Mouse (Mus musculus): ENCODE results near the gene Smok2a. TPM values are rescaled to one million over a fixed set of nuclear protein-coding genes. Genes with fewer than 3 reads are reported as not detected.
"Not testable (repeated sequence)": the region's sequence is repeated elsewhere in the genome, so short reads cannot be mapped to it uniquely, and the experiment has no call there.

The Smok2a gene
- not detected in 2 replicates for polyA plus RNA-seq (2014; fragmentation: Nextera tagmentation; extraction: Ambion mirVana)

DNA sequence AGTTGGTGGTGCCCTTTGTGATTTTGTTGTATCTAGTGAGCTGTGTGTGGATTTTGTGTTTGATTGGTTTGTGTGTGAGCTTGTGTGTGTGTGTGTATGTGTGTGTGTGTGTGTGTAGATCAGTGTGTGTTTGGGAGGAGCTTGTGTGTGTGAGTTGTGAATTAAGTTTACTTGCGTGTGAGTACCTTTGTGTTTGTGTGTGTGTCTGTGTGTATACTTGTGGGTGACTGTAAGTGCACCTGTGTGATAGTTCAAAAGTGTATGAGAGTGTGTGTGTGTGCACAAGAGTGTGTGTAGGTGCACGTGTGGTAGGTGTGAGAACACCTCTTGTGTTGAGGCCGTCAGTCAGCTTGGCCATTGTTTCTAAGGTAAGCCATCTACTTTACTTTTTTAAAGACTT, at the start of gene Smok2a:
TSS of gene Smok2a (plus strand) at position 301 of the 400 bp plus-strand sequence.
- 89% methylated on average over 3 of the region's 3 CpGs for WGBS
- no peak for ATAC-seq (ENCODE audit: insufficient read depth, low FRiP score, low TSS enrichment)

DNA sequence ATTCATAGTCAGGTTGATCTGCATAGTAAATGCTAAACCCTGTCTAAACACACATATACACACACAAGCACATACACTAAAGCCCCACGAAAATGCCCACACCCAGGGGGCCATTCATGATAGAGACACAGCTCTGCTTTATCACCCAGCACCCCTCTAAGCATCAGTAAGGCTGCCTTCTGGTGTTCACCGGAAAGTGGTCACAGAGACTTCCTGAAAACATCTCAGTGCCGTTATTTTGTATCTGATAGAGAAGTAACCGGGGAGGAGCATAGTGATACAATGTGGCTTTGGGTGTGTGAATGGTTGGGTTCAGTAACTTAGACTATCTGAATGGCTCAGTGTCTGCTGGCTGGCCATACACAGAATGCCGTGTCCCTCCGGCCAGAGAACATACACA, 47.4 kb upstream of the Smok2a start:
- WGBS = 83% methylated on average over 6 of the region's 6 CpGs
- not testable (repeated sequence) for H3K4me2 ChIP-seq (ENCODE audit: low read depth); H3K4me3 ChIP-seq (ENCODE audit: low read depth, low read length); H3K36me3 ChIP-seq (ENCODE audit: control insufficient read depth, insufficient read depth, low read length); DNase-seq (ENCODE audit: low spot score); H3K9ac ChIP-seq (ENCODE audit: low read length); H3K27ac ChIP-seq (ENCODE audit: low read depth, low read length); ATAC-seq (ENCODE audit: insufficient read depth, low FRiP score, low TSS enrichment); H3K9me3 ChIP-seq (ENCODE audit: control insufficient read depth, low read length); H3K27me3 ChIP-seq (ENCODE audit: control insufficient read depth, insufficient read depth, low read length); H3K4me1 ChIP-seq (ENCODE audit: control insufficient read depth, insufficient read depth, low read length)

More for the DNA sequence above, at the start of gene Smok2a:
- Histone ChIP-seq H3K36me3 (ENCODE audit: control insufficient read depth, insufficient read depth, low read length) (no peaks in the 10 kb centered on the region), H3K4me1 (ENCODE audit: control insufficient read depth, insufficient read depth, low read length) (no peaks in the 10 kb centered on the region), H3K27ac (ENCODE audit: low read depth, low read length) (no peak within 1 kb of the TSS), H3K27me3 (ENCODE audit: control insufficient read depth, insufficient read depth, low read length) (no peaks in the 10 kb centered on the region), H3K4me2 (ENCODE audit: low read depth) (no peak within 1 kb of the TSS), H3K9ac (ENCODE audit: low read length) (no peak within 1 kb of the TSS), H3K9me3 (ENCODE audit: control insufficient read depth, low read length) (peaks cover 63% of the 10 kb centered on the region), H3K4me3 (ENCODE audit: low read depth, low read length) (no peak within 1 kb of the TSS)
- no peak for DNase-seq (ENCODE audit: low spot score)

DNA sequence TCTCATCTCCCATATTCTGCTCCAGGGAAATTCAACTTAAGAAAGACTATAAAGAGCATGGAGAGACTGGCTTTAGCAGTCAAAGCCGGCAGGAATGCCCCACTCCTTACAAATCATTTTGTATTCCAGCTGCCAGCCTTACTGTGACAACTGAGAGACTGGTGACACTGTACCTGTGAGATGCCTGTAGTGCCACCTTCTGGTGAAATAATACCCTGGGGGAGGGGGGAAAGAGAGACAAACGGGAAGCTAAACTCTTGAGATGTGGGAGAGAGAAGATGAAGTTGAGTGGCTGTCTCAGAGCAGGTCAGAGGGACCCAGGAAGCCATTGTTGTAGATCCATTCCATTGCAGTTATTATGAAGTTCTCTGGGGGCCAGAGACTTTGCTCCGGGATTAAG, 47.0 kb upstream of the Smok2a start:
- H3K27me3 ChIP-seq (ENCODE audit: control insufficient read depth, insufficient read depth, low read length); H3K9ac ChIP-seq (ENCODE audit: low read length); H3K36me3 ChIP-seq (ENCODE audit: control insufficient read depth, insufficient read depth, low read length); H3K4me1 ChIP-seq (ENCODE audit: control insufficient read depth, insufficient read depth, low read length); DNase-seq (ENCODE audit: low spot score); H3K9me3 ChIP-seq (ENCODE audit: control insufficient read depth, low read length); H3K4me2 ChIP-seq (ENCODE audit: low read depth); H3K27ac ChIP-seq (ENCODE audit: low read depth, low read length); H3K4me3 ChIP-seq (ENCODE audit: low read depth, low read length); ATAC-seq (ENCODE audit: insufficient read depth, low FRiP score, low TSS enrichment): not testable (repeated sequence)
- 56% methylated on average over 1 of the region's 3 CpGs for WGBS

DNA sequence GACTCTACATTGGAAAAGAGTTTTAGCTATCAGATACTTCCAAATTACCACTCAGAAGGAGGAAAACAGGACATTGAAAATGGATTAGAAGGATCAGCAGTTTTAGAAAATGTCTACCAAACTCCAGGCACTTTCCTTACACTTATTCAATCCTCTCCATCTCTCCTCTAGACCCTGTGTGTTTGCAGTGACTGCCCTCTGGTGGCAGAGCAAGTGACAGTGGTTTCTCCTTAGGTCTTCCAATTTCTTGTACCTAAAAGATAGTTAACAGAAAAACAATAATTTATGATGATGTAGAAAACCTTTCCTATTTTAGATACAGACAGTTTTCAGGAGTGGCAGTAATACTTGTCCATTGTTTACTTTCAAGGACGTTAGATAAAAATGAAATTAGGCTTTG, 45.4 kb upstream of the Smok2a start:
- H3K27me3 ChIP-seq (ENCODE audit: control insufficient read depth, insufficient read depth, low read length); H3K4me2 ChIP-seq (ENCODE audit: low read depth); H3K4me3 ChIP-seq (ENCODE audit: low read depth, low read length); H3K9ac ChIP-seq (ENCODE audit: low read length); ATAC-seq (ENCODE audit: insufficient read depth, low FRiP score, low TSS enrichment); H3K27ac ChIP-seq (ENCODE audit: low read depth, low read length); DNase-seq (ENCODE audit: low spot score); H3K4me1 ChIP-seq (ENCODE audit: control insufficient read depth, insufficient read depth, low read length); H3K36me3 ChIP-seq (ENCODE audit: control insufficient read depth, insufficient read depth, low read length); H3K9me3 ChIP-seq (ENCODE audit: control insufficient read depth, low read length): not testable (repeated sequence)
- no CpG with 5 or more reads among the region's 1 CpGs for WGBS

DNA sequence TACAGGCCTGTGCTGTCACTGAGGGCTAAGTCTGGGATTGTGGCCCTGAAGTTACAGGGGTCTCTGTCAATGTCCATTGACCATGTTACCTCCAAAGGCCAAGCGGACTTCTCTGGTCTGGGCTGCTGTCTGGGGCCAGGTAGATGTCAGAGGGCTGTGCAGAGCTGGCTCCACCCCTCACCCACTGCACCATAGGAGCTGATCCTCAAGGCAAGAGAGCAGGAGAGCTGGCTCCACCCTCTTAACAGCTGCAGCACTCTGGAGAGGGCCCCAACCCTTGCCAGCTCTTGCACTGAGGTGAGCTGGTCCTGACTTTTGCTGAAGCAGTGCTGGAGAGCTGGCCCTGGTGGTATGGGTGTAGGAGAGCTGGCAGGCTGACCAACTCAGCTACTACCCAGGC, 43.2 kb upstream of the Smok2a start:
- peak; percentile 33; the same call in 1 of the 2 replicates for ATAC-seq (ENCODE audit: insufficient read depth, low FRiP score, low TSS enrichment)
- not testable (repeated sequence) for DNase-seq (ENCODE audit: low spot score); H3K36me3 ChIP-seq (ENCODE audit: control insufficient read depth, insufficient read depth, low read length); H3K9ac ChIP-seq (ENCODE audit: low read length); H3K4me3 ChIP-seq (ENCODE audit: low read depth, low read length); H3K4me2 ChIP-seq (ENCODE audit: low read depth); H3K27ac ChIP-seq (ENCODE audit: low read depth, low read length); H3K27me3 ChIP-seq (ENCODE audit: control insufficient read depth, insufficient read depth, low read length); H3K4me1 ChIP-seq (ENCODE audit: control insufficient read depth, insufficient read depth, low read length)
- WGBS = 61% methylated on average over 1 of the region's 1 CpGs
- H3K9me3 ChIP-seq (ENCODE audit: control insufficient read depth, low read length) = peaks cover 16% of the 10 kb centered on the region

DNA sequence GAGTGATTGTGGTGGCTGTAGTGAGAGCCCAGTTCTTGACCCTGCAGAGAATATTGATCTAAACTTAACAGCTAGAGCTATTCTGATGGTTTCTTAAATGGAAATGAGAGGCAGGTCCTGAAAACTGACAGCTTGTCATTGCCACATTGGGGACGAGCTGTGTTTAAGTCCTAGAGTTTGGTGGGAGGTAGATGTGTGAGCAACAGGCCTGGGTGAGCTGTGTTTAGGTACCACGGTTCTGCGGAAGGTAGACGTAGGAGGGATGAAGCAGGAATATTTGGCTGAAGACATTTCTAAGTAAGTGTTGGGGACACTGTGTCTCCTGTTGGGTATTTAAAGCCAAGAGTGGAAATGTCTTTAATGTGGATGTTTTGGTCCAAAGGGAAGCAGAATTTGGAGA, 42.0 kb upstream of the Smok2a start:
- H3K4me2 ChIP-seq (ENCODE audit: low read depth); ATAC-seq (ENCODE audit: insufficient read depth, low FRiP score, low TSS enrichment); H3K27ac ChIP-seq (ENCODE audit: low read depth, low read length); H3K27me3 ChIP-seq (ENCODE audit: control insufficient read depth, insufficient read depth, low read length); H3K36me3 ChIP-seq (ENCODE audit: control insufficient read depth, insufficient read depth, low read length); DNase-seq (ENCODE audit: low spot score); H3K4me3 ChIP-seq (ENCODE audit: low read depth, low read length); H3K4me1 ChIP-seq (ENCODE audit: control insufficient read depth, insufficient read depth, low read length); H3K9ac ChIP-seq (ENCODE audit: low read length): not testable (repeated sequence)
- WGBS = 90% methylated on average over 4 of the region's 4 CpGs
- H3K9me3 ChIP-seq (ENCODE audit: control insufficient read depth, low read length) = peaks cover 20% of the 10 kb centered on the region

DNA sequence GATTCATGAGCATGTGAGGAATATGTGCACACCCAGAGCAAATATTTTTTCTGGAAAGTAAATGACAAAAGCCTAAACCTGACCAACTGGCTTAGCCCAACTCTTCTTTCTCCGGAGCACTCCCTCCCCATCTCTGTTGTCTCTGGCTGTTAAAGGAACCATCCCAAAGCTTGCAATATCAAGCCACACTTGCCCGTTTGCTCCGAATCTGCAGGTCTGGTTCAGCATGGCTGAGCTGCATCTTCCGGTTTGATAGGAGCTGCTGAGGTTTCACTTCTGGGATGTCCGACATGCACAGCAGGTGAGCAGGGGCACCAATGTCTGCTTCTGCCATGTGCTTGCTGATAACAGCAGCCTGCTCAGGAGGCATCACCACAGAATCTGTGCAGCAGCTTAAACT, 40.5 kb upstream of the Smok2a start:
- H3K36me3 ChIP-seq (ENCODE audit: control insufficient read depth, insufficient read depth, low read length); ATAC-seq (ENCODE audit: insufficient read depth, low FRiP score, low TSS enrichment); H3K9ac ChIP-seq (ENCODE audit: low read length); DNase-seq (ENCODE audit: low spot score); H3K4me3 ChIP-seq (ENCODE audit: low read depth, low read length); H3K27me3 ChIP-seq (ENCODE audit: control insufficient read depth, insufficient read depth, low read length); H3K4me1 ChIP-seq (ENCODE audit: control insufficient read depth, insufficient read depth, low read length); H3K4me2 ChIP-seq (ENCODE audit: low read depth); H3K27ac ChIP-seq (ENCODE audit: low read depth, low read length): not testable (repeated sequence)
- peaks cover 22% of the 10 kb centered on the region for H3K9me3 ChIP-seq (ENCODE audit: control insufficient read depth, low read length)
- WGBS = 86% methylated on average over 5 of the region's 5 CpGs

DNA sequence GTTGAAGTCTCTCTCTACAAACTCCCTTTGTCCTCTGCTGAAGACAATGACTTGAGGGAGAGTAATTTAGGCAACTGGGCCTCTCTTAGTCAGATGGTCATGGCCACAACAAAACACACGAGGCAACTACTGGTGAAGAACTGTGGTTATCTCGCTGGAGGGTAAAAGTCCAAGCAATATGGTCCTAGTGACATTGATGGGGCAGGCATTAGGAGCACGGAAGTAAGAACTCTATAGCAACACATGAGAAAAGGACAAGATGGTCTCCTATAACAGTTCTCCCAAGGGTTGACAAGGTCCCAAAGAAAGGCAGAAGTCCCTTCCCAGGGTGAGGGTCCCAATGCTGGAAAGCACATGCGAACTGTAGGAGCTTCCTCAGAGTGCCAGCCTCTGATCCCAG, 38.3 kb upstream of the Smok2a start:
- H3K4me2 ChIP-seq (ENCODE audit: low read depth); H3K27me3 ChIP-seq (ENCODE audit: control insufficient read depth, insufficient read depth, low read length); H3K4me3 ChIP-seq (ENCODE audit: low read depth, low read length); H3K27ac ChIP-seq (ENCODE audit: low read depth, low read length); ATAC-seq (ENCODE audit: insufficient read depth, low FRiP score, low TSS enrichment); H3K4me1 ChIP-seq (ENCODE audit: control insufficient read depth, insufficient read depth, low read length); H3K9ac ChIP-seq (ENCODE audit: low read length); H3K36me3 ChIP-seq (ENCODE audit: control insufficient read depth, insufficient read depth, low read length); DNase-seq (ENCODE audit: low spot score): not testable (repeated sequence)
- 77% methylated on average over 2 of the region's 4 CpGs for WGBS
- H3K9me3 ChIP-seq (ENCODE audit: control insufficient read depth, low read length) = peaks cover 31% of the 10 kb centered on the region

DNA sequence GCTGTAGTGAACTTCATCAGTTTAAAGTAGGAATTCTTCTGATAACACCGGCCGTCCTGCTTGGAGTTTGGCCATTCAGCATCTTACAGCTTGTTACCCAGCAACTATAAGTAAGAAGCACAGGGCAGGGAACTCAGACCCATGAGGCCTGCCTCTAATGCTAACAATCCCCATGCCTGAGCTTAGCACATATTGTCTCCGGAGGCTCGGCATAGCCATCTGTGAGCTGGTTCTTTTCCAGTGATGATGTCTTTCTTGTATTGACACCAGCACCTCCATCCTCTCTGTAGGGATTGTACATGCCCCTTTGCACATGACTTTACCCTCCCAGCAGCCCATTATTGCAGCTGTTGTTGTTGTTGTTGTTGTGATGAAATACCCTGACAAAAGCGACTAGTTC, 36.5 kb upstream of the Smok2a start:
- WGBS = 90% methylated on average over 4 of the region's 5 CpGs
- H3K9me3 ChIP-seq (ENCODE audit: control insufficient read depth, low read length) = peaks cover 33% of the 10 kb centered on the region
- not testable (repeated sequence) for H3K4me3 ChIP-seq (ENCODE audit: low read depth, low read length); H3K27me3 ChIP-seq (ENCODE audit: control insufficient read depth, insufficient read depth, low read length); H3K27ac ChIP-seq (ENCODE audit: low read depth, low read length); H3K4me2 ChIP-seq (ENCODE audit: low read depth); H3K36me3 ChIP-seq (ENCODE audit: control insufficient read depth, insufficient read depth, low read length); H3K4me1 ChIP-seq (ENCODE audit: control insufficient read depth, insufficient read depth, low read length); H3K9ac ChIP-seq (ENCODE audit: low read length); DNase-seq (ENCODE audit: low spot score); ATAC-seq (ENCODE audit: insufficient read depth, low FRiP score, low TSS enrichment)

All from neural tube, embryonic 11.5 days (tissue).